Mouse (Mus musculus): ENCODE results near the gene Txlna. TPM values are rescaled to one million over a fixed set of nuclear protein-coding genes. Genes with fewer than 3 reads are reported as not detected.

Gene Txlna
- polyA plus RNA-seq, 1 experiment from 2014 or later: 30.7 TPM

GRCm38 (mm10) chr4:129584884-129585608, 55.8 kb downstream of the Txlna start:
- H3K4me2 ChIP-seq: peak overlapping the region; percentile 84

GRCm38 (mm10) chr4:129584370-129584769, 56.5 kb downstream of the Txlna start:
- ATAC-seq (ENCODE audit: low read depth): no peak
- no peaks in the 10 kb centered on the region for H3K27me3 ChIP-seq
- H3K4me1 ChIP-seq (replicated peaks): peaks cover 45% of the 10 kb centered on the region
- H3K4me2 ChIP-seq: peak overlapping the region; percentile 84
- H3K4me3 ChIP-seq (replicated peaks): peak overlapping the region; percentile 64
- DNase-seq: no peak
- H3K9ac ChIP-seq: peak overlapping the region; percentile 68
- H3K9me3 ChIP-seq (replicated peaks): no peaks in the 10 kb centered on the region
- peak overlapping the region; percentile 87; the same call in 1 of the 2 replicates for H3K27ac ChIP-seq
- WGBS (ENCODE audit: insufficient replicate concordance): 50% methylated on average over 1 of the region's 1 CpGs
- no peaks in the 10 kb centered on the region for H3K36me3 ChIP-seq

More at GRCm38 (mm10) chr4:129584884-129585608, 55.8 kb downstream of the Txlna start:
- ATAC-seq (ENCODE audit: low read depth) (peak; percentile 68), DNase-seq (peak; percentile 70)
- Histone ChIP-seq H3K9me3 (replicated peaks) (no peaks in the 10 kb centered on the region), H3K9ac (peak overlapping the region; percentile 68), H3K4me1 (replicated peaks) (peaks cover 52% of the 10 kb centered on the region), H3K27me3 (no peaks in the 10 kb centered on the region), H3K27ac (peak overlapping the region; percentile 87), H3K36me3 (no peaks in the 10 kb centered on the region; the same call in 1 of the 2 replicates), H3K4me3 (replicated peaks) (peak overlapping the region; percentile 64)
- WGBS (ENCODE audit: insufficient replicate concordance): 2% methylated on average over 36 of the region's 36 CpGs

- no peak overlapping the region for H3K27ac ChIP-seq
- H3K9ac ChIP-seq: no peak overlapping the region
- H3K4me3 ChIP-seq (replicated peaks): no peak overlapping the region
- ATAC-seq (ENCODE audit: low read depth) (no peak), DNase-seq (no peak)
- no peak overlapping the region for H3K4me2 ChIP-seq
- no peaks in the 10 kb centered on the region for H3K36me3 ChIP-seq
- WGBS (ENCODE audit: insufficient replicate concordance): 72% methylated on average over 1 of the region's 1 CpGs
- 0 out of 2 replicates have a peak, but pooled peaks cover 10% of the 10 kb centered on the region for H3K27me3 ChIP-seq
- peaks cover 27% of the 10 kb centered on the region for H3K4me1 ChIP-seq (replicated peaks)
- no peaks in the 10 kb centered on the region for H3K9me3 ChIP-seq (replicated peaks)
These were observed 58.6 kb downstream of the Txlna start for GRCm38 (mm10) chr4:129582251-129582650.

GRCm38 (mm10) chr4:129580347-129580746, 60.5 kb downstream of the Txlna start:
- H3K27me3 ChIP-seq: peaks cover 21% of the 10 kb centered on the region; the same call in 1 of the 2 replicates
- H3K27ac ChIP-seq: no peak overlapping the region
- no peak overlapping the region for H3K4me2 ChIP-seq
- H3K9ac ChIP-seq: no peak overlapping the region
- no peaks in the 10 kb centered on the region for H3K9me3 ChIP-seq (replicated peaks)
- no peak overlapping the region for H3K4me3 ChIP-seq (replicated peaks)
- 54% methylated on average over 6 of the region's 7 CpGs for WGBS (ENCODE audit: insufficient replicate concordance)
- no peak for ATAC-seq (ENCODE audit: low read depth)
- no peaks in the 10 kb centered on the region for H3K36me3 ChIP-seq
- H3K4me1 ChIP-seq (replicated peaks): peaks cover 19% of the 10 kb centered on the region
- no peak for DNase-seq

- Histone ChIP-seq H3K9me3 (replicated peaks) (no peaks in the 10 kb centered on the region), H3K9ac (no peak within 1 kb of the TSS), H3K36me3 (no peaks in the 10 kb centered on the region), H3K4me2 (peak within 1 kb of the TSS; percentile 26; the same call in 1 of the 2 replicates), H3K27me3 (peaks cover 23% of the 10 kb centered on the region; the same call in 1 of the 2 replicates), H3K27ac (no peak within 1 kb of the TSS), H3K4me1 (replicated peaks) (peaks cover 9% of the 10 kb centered on the region), H3K4me3 (replicated peaks) (peak within 1 kb of the TSS; percentile 16)
- WGBS (ENCODE audit: insufficient replicate concordance): 62% methylated on average over 5 of the region's 5 CpGs
- no peak for DNase-seq
- ATAC-seq (ENCODE audit: low read depth): no peak
These were observed 62.4 kb downstream of the Txlna start, which contains the start of gene Fam167b for GRCm38 (mm10) chr4:129578466-129578865. Gene Fam167b (minus strand): TSS chr4:129578549.

GRCm38 (mm10) chr4:129577688-129578087, 63.2 kb downstream of the Txlna start:
- DNase-seq: no peak
- H3K4me3 ChIP-seq (replicated peaks): peak overlapping the region; percentile 16
- H3K27ac ChIP-seq: no peak overlapping the region
- H3K9ac ChIP-seq: no peak overlapping the region
- ATAC-seq (ENCODE audit: low read depth): no peak
- H3K27me3 ChIP-seq: peaks cover 30% of the 10 kb centered on the region; the same call in 1 of the 2 replicates
- no peak overlapping the region for H3K4me2 ChIP-seq
- no peaks in the 10 kb centered on the region for H3K9me3 ChIP-seq (replicated peaks)
- peaks cover 9% of the 10 kb centered on the region for H3K4me1 ChIP-seq (replicated peaks)
- 67% methylated on average over 7 of the region's 7 CpGs for WGBS (ENCODE audit: insufficient replicate concordance)
- no peaks in the 10 kb centered on the region for H3K36me3 ChIP-seq

GRCm38 (mm10) chr4:129576863-129577491, 63.9 kb downstream of the Txlna start:
- peak; percentile 50 for DNase-seq
- H3K27me3 ChIP-seq: peaks cover 30% of the 10 kb centered on the region; the same call in 1 of the 2 replicates
- no peak for ATAC-seq (ENCODE audit: low read depth)
- no peak overlapping the region for H3K4me3 ChIP-seq (replicated peaks)
- H3K4me2 ChIP-seq: peak overlapping the region; percentile 26; the same call in 1 of the 2 replicates
- peaks cover 9% of the 10 kb centered on the region for H3K4me1 ChIP-seq (replicated peaks)
- H3K9me3 ChIP-seq (replicated peaks): no peaks in the 10 kb centered on the region
- H3K27ac ChIP-seq: no peak overlapping the region; the same call in 1 of the 2 replicates
- H3K9ac ChIP-seq: 0 out of 2 replicates have a peak overlapping the region, but pooled peaks have one; percentile 37
- WGBS (ENCODE audit: insufficient replicate concordance): 35% methylated on average over 21 of the region's 21 CpGs
- no peaks in the 10 kb centered on the region for H3K36me3 ChIP-seq

Small RNA genes lying within 50 kb of the gene (microRNA-seq; reads per million reads assigned to microRNA genes)
- gene Mir7016: not detected

Other genes starting within 250 kb of the Txlna start
- gene Zbtb8b, start 200.2 kb downstream of the Txlna start, polyA plus RNA-seq (2015; fragmentation: Nextera tagmentation; extraction: Ambion mirVana): 0.96 and 1.6 TPM in 2 replicates
- gene Bsdc1, start 179.5 kb downstream of the Txlna start, polyA plus RNA-seq (2015; fragmentation: Nextera tagmentation; extraction: Ambion mirVana): 48.7 and 49.9 TPM in 2 replicates
- gene Tssk3, start 150.0 kb downstream of the Txlna start, polyA plus RNA-seq (2015; fragmentation: Nextera tagmentation; extraction: Ambion mirVana): 0.07 TPM in 1 of 2 replicates, not detected in the other
- 0.21 and 0.44 TPM in 2 replicates for gene Fam229a, start 149.9 kb downstream of the Txlna start, polyA plus RNA-seq (2015; fragmentation: Nextera tagmentation; extraction: Ambion mirVana)
- gene Marcksl1, start 127.5 kb downstream of the Txlna start, polyA plus RNA-seq (2015; fragmentation: Nextera tagmentation; extraction: Ambion mirVana): 82.7 and 85.9 TPM in 2 replicates
- 121 and 128 TPM in 2 replicates for gene Hdac1, start 98.4 kb downstream of the Txlna start, polyA plus RNA-seq (2015; fragmentation: Nextera tagmentation; extraction: Ambion mirVana)
- gene Lck, start 67.4 kb downstream of the Txlna start, polyA plus RNA-seq (2015; fragmentation: Nextera tagmentation; extraction: Ambion mirVana): 3.5 and 3.8 TPM in 2 replicates
- gene Fam167b, start 62.5 kb downstream of the Txlna start, polyA plus RNA-seq (2015; fragmentation: Nextera tagmentation; extraction: Ambion mirVana): 6.6 and 6.9 TPM in 2 replicates
- gene Eif3i, start 40.4 kb downstream of the Txlna start, polyA plus RNA-seq (2015; fragmentation: Nextera tagmentation; extraction: Ambion mirVana): 211 and 222 TPM in 2 replicates
- 142 and 153 TPM in 2 replicates for gene Tmem234, start 40.4 kb downstream of the Txlna start, polyA plus RNA-seq (2015; fragmentation: Nextera tagmentation; extraction: Ambion mirVana)
- 0.31 and 0.51 TPM in 2 replicates for gene Dcdc2b, start 26.8 kb downstream of the Txlna start, polyA plus RNA-seq (2015; fragmentation: Nextera tagmentation; extraction: Ambion mirVana)
- gene Iqcc, start 22.0 kb downstream of the Txlna start, polyA plus RNA-seq (2015; fragmentation: Nextera tagmentation; extraction: Ambion mirVana): 11.0 TPM in 2 replicates
- 13.9 and 14.8 TPM in 2 replicates for gene Ccdc28b, start 17.1 kb downstream of the Txlna start, polyA plus RNA-seq (2015; fragmentation: Nextera tagmentation; extraction: Ambion mirVana)
- 7.2 and 9.0 TPM in 2 replicates for gene Kpna6, start 31.7 kb upstream of the Txlna start, polyA plus RNA-seq (2015; fragmentation: Nextera tagmentation; extraction: Ambion mirVana)
- gene Tmem39b, start 55.8 kb upstream of the Txlna start, polyA plus RNA-seq (2015; fragmentation: Nextera tagmentation; extraction: Ambion mirVana): 4.0 and 4.4 TPM in 2 replicates
- gene Khdrbs1, start 101.2 kb upstream of the Txlna start, polyA plus RNA-seq (2015; fragmentation: Nextera tagmentation; extraction: Ambion mirVana): 37.6 and 41.5 TPM in 2 replicates
- 236 and 269 TPM in 2 replicates for gene Ptp4a2, start 170.2 kb upstream of the Txlna start, polyA plus RNA-seq (2015; fragmentation: Nextera tagmentation; extraction: Ambion mirVana)

Measured in liver, embryonic 13.5 days (tissue).